Mouse (Mus musculus) thymus, adult 2 months (tissue): ENCODE data around the gene Mcm10. TPM values are rescaled to one million over a fixed set of nuclear protein-coding genes. Genes with fewer than 3 reads are reported as not detected.
"Not testable (repeated sequence)": the region's sequence is repeated elsewhere in the genome, so short reads cannot be mapped to it uniquely, and the experiment has no call there.

Experiments used
- DNase-seq: peaks from one replicate; pipeline ENCODE4 v3.0.0; 2021
- H3K27ac ChIP-seq: fragments of 200-500 bp; 2 replicates; pipeline ENCODE4 v1.5.1; 2012; ENCODE audit warnings: low read length, control low read depth; ENCODE audit not compliant: control insufficient read depth, insufficient read depth
- H3K27me3 ChIP-seq: fragments of 200-500 bp; 2 replicates; pipeline ENCODE4 v1.6.1; 2012; ENCODE audit warnings: mild to moderate bottlenecking, low read length, moderate library complexity, mixed read lengths; ENCODE audit not compliant: control insufficient read depth, insufficient read depth
- H3K36me3 ChIP-seq: fragments of 200-500 bp; 2 replicates; pipeline ENCODE4 v1.6.1; 2012; ENCODE audit warnings: mild to moderate bottlenecking, low read length, moderate library complexity; ENCODE audit not compliant: control insufficient read depth, insufficient read depth
- H3K4me1 ChIP-seq: fragments of 200-500 bp; replicated peaks from 2 replicates; pipeline ENCODE4 v1.6.1; 2012; ENCODE audit warnings: low read length; ENCODE audit not compliant: control insufficient read depth, insufficient read depth
- H3K4me3 ChIP-seq: fragments of 200-500 bp; 2 replicates; pipeline ENCODE4 v1.5.1; 2012; ENCODE audit warnings: mild to moderate bottlenecking, low read length, control low read depth, moderate library complexity; ENCODE audit not compliant: control insufficient read depth, insufficient read depth
- CTCF ChIP-seq: fragments of 200-500 bp; IDR thresholded peaks from 2 replicates; pipeline ENCODE4 v1.5.1; 2012; ENCODE audit warnings: mild to moderate bottlenecking, control low read depth, low read length, moderate library complexity, borderline replicate concordance; ENCODE audit not compliant: control insufficient read depth, poor library complexity, insufficient read depth; ENCODE audit errors: extremely low read depth
- POLR2A ChIP-seq: fragments of 200-500 bp; IDR thresholded peaks from 2 replicates; pipeline ENCODE4 v1.6.1; 2012; ENCODE audit warnings: mild to moderate bottlenecking, low read length, control low read depth, moderate library complexity; ENCODE audit not compliant: control insufficient read depth, poor library complexity, insufficient read depth; ENCODE audit errors: extremely low read depth
- WGBS: fragments of 180-500 bp; shearing (Covaris S2); methylation state at CpG from one replicate; pipeline ENCODE4 v1.1.7; 2018; 5-methylcytosine and 5-hydroxymethylcytosine counted together
- polyA plus RNA-seq: library from polyadenylated mRNA; depleted of rRNA; stranded (reverse); fragments of >200 nt; gene quantifications from 2 replicates; pipeline ENCODE4 v1.2.3, GENCODE M21; 2012

Gene Mcm10
- polyA plus RNA-seq, 1 experiment: 21.1 TPM

DNA sequence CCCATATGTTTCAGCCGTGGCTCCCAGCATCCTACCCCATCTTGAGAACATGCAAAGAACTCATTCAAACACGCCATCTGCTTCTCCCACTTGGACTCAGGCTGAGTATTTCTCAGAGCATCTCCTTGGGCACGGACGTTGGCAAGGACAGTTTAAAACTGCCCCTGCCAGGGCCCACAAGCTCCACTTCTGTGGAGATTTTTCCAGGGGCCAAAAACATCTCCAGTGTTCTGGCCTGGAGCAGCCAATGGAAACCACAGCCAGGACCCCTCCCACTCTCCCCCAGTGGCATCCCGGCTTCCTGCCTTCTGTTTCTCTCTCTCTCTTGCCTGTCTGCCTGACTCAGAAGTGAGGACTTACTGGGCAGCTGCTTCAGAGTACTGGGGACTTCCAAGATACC lies 36.8 kb downstream of the Mcm10 start, which contains the start of gene Ucma:
TSS of gene Ucma (plus strand) at position 316 of the 400 bp plus-strand sequence.
- 81% methylated on average over 5 of the region's 5 CpGs for WGBS
- TF ChIP-seq POLR2A (no peak), CTCF (no peak)
- Histone ChIP-seq H3K36me3 (no peaks in the 10 kb centered on the region), H3K27me3 (no peaks in the 10 kb centered on the region), H3K4me3 (no peak within 1 kb of the TSS), H3K27ac (no peak within 1 kb of the TSS), H3K4me1 (no peaks in the 10 kb centered on the region)
- no peak for DNase-seq

- Histone ChIP-seq H3K4me1 (no peaks in the 10 kb centered on the region), H3K36me3 (no peaks in the 10 kb centered on the region), H3K27ac (no peak overlapping the region), H3K27me3 (no peaks in the 10 kb centered on the region), H3K4me3 (no peak overlapping the region)
- DNase-seq: no peak
- 61% methylated on average over 2 of the region's 2 CpGs for WGBS
- TF ChIP-seq CTCF (no peak), POLR2A (no peak)
Observed at GRCm38 (mm10) chr2:4969083-4969482, 43.5 kb downstream of the Mcm10 start.

GRCm38 (mm10) chr2:4967806-4968205 lies 44.8 kb downstream of the Mcm10 start:
- no peaks in the 10 kb centered on the region for H3K4me1 ChIP-seq
- WGBS: 100% methylated on average over 2 of the region's 2 CpGs
- H3K4me3 ChIP-seq: no peak overlapping the region
- no peak for TF ChIP-seq CTCF
- TF ChIP-seq POLR2A: no peak
- no peaks in the 10 kb centered on the region for H3K36me3 ChIP-seq
- DNase-seq: no peak
- H3K27me3 ChIP-seq: no peaks in the 10 kb centered on the region
- no peak overlapping the region for H3K27ac ChIP-seq

DNA sequence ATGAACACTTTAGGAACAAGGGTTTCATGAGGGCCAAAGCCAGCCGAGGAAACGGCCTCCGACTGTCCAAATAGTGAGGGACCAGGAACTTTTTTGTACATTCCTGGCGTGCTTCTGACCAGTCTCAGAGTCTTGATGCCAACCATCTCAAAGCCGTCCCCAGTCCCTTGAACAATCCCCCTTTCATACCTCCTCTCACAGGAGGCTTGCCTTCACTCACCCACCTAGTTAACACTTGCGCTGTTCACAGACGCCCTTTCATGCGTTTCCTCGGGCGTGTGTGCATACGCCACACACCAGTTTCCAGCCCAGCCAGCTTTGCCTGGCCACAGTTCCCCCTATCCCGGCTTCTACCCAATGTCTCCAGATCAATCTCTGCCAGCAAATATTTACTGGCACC lies 54.6 kb downstream of the Mcm10 start:
- no peaks in the 10 kb centered on the region for H3K4me1 ChIP-seq
- H3K27me3 ChIP-seq: no peaks in the 10 kb centered on the region
- H3K36me3 ChIP-seq: no peaks in the 10 kb centered on the region
- WGBS: 94% methylated on average over 12 of the region's 12 CpGs
- H3K4me3 ChIP-seq: no peak overlapping the region
- TF ChIP-seq CTCF: no peak
- DNase-seq: no peak
- H3K27ac ChIP-seq: no peak overlapping the region

DNA sequence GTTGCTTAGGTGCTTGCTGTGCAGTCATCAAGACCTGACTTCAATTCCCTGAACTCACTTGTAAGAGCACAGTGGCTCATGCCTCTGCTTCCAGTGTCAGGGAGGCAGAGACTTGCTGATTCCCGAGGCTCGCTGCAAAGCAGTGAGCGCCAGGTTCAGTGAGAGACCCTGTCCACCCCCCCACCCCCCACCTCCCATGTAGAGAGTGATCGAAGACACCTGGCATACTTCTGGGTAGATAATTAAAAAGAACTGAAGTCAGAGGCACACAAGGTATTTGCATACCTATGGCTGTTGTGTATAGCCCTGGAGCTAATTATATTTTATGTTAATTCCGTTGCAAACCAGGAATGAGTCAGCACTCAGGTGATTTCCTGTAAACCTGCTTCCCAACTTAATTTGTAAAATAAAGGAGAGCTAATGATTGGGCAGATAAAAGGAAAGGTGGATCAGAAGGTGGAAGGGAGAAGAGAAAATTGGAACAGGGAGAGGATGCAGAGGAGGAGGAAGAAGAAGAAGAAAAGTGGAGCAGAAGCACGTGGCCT lies 58.3 kb downstream of the Mcm10 start:
- H3K4me3 ChIP-seq: no peak overlapping the region
- TF ChIP-seq POLR2A (no peak), CTCF (no peak)
- H3K27me3 ChIP-seq: no peaks in the 10 kb centered on the region
- WGBS: 85% methylated on average over 6 of the region's 6 CpGs
- H3K27ac ChIP-seq: no peak overlapping the region
- no peak for DNase-seq
- H3K4me1 ChIP-seq: no peaks in the 10 kb centered on the region
- H3K36me3 ChIP-seq: no peaks in the 10 kb centered on the region

GRCm38 (mm10) chr2:4950986-4951385 lies 61.6 kb downstream of the Mcm10 start:
- Histone ChIP-seq H3K27me3 (no peaks in the 10 kb centered on the region), H3K4me1 (no peaks in the 10 kb centered on the region), H3K4me3 (no peak overlapping the region), H3K36me3 (no peaks in the 10 kb centered on the region), H3K27ac (no peak overlapping the region)
- no peak for DNase-seq
- 99% methylated on average over 2 of the region's 2 CpGs for WGBS
- TF ChIP-seq POLR2A: no peak
- TF ChIP-seq CTCF: no peak

- not testable (repeated sequence) for DNase-seq
- 88% methylated on average over 7 of the region's 8 CpGs for WGBS
Observed at GRCm38 (mm10) chr2:4949691-4950090, 62.9 kb downstream of the Mcm10 start.

More at GRCm38 (mm10) chr2:4949691-4950090, 62.9 kb downstream of the Mcm10 start:
- H3K4me1 ChIP-seq, H3K27me3 ChIP-seq, H3K27ac ChIP-seq, H3K4me3 ChIP-seq, H3K36me3 ChIP-seq: not testable (repeated sequence)
